Mouse (Mus musculus): Measurements from ENCODE around the gene Prn.

Prn gene

GRCm38 (mm10) chr2:131994971-131995370 is 85.2 kb downstream of the Prn start:
- DNase-seq (ENCODE audit: low read depth, low spot score), result no peak

- DNase-seq (ENCODE audit: low read depth, low spot score), result no peak
Measured at GRCm38 (mm10) chr2:131995742-131996141, 86.0 kb downstream of the Prn start.

DNA sequence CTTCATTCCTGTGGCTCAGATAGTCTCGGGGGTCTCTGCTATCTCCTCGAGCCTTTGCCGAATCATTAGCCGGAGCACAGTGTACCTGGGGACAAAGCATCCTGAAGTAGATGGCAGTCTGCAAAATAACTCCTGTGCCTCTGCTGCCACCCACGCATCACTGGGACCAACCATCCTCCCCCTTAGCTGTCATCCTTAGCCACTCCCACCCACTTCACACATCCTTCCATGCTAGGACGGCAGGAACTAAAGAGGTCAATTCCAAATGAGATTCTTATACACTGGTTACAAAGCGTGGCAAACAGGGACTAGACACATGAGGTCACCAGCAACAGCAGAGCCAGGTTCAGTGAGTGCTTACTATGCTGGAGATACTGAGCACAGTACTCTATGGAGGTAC is 86.6 kb downstream of the Prn start:
- no peak for DNase-seq (ENCODE audit: low read depth, low spot score)

DNA sequence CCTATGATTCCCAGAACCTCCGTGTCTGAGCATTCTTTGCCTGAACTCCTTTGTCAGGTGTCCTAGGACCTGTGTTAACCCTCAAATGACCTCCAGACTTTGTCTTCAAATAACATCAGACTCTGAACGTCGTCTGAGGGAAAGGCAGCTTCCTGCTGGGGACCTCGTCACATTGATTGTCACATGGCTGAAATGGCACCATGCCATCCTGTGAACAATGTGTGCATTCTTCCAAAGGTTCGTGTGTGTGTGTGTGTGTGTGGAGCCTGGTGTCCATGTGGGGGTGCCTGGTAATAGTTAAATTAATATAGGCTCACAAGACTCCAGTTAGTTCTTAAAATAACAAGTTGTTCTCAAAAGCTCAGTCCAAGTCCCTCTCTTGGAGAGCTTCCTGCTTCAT is 87.6 kb downstream of the Prn start:
- no peak for DNase-seq (ENCODE audit: low read depth, low spot score)

GRCm38 (mm10) chr2:132001696-132002334 is 92.1 kb downstream of the Prn start:
- no peak for DNase-seq (ENCODE audit: low read depth, low spot score)

GRCm38 (mm10) chr2:132003916-132004315 is 94.2 kb downstream of the Prn start:
- DNase-seq (ENCODE audit: low read depth, low spot score), result no peak

GRCm38 (mm10) chr2:132004495-132005136 is 94.9 kb downstream of the Prn start:
- no peak for DNase-seq (ENCODE audit: low read depth, low spot score)

DNA sequence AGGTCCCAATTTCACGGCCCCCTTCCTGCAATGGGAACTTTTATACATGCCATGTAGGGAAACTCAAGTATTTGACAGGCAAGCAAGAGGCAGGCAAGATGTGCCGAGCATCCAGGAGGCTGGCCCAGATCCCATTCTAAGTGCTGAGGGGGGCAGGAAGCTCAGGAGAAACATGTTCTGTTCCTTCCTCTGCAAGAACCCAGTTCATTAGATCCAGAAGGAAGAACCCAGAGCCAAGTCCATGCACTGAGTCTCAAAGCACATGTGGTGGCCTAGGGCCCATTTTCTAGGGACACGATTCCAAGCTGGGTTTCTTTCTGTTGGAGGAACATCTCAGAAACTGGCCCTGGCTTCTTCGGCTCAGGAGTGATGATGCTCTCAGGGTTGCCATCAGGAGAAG is 95.7 kb downstream of the Prn start:
- no peak for DNase-seq (ENCODE audit: low read depth, low spot score)
